Mouse (Mus musculus) mouse embryonic stem cell (cell line): ENCODE data around the gene Sash1.

Source experiments
- in situ Hi-C, 2 experiments: fragments of 300-500 bp; cut with MboI; formaldehyde crosslinking; loops; 1 replicate in 1 of 2; 3 replicates in 1 of 2; pipeline ENCODE4 v1.14.3; 2019 to 2020; ENCODE audit warnings: low sequenced_read_pairs in 2 of 2, low pct_unique_long_range_greater_than_20kb in 1 of 2, mixed read lengths in 1 of 2; ENCODE audit not compliant: unreplicated experiment in 1 of 2

The Sash1 gene

DNA sequence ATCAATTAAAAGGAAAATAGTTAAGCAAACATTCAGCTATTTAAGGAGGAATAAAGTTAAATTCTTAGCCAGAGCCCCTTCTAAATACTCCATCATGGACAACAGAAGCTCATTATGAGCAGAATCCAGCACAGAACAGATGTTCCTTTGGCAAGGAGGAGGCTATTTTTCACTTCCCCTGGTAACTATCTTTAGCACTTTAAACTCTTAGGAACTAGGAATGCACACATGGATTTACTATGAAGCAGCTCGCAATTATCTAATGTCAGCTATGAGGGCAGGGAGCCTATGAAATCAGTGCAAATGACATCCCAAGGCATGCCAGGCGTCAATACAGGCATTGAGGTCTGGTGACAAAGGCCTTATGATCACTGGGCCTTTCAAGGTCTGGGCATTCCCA, 110.1 kb downstream of the Sash1 start:
- in situ Hi-C loops, result no loop called here

DNA sequence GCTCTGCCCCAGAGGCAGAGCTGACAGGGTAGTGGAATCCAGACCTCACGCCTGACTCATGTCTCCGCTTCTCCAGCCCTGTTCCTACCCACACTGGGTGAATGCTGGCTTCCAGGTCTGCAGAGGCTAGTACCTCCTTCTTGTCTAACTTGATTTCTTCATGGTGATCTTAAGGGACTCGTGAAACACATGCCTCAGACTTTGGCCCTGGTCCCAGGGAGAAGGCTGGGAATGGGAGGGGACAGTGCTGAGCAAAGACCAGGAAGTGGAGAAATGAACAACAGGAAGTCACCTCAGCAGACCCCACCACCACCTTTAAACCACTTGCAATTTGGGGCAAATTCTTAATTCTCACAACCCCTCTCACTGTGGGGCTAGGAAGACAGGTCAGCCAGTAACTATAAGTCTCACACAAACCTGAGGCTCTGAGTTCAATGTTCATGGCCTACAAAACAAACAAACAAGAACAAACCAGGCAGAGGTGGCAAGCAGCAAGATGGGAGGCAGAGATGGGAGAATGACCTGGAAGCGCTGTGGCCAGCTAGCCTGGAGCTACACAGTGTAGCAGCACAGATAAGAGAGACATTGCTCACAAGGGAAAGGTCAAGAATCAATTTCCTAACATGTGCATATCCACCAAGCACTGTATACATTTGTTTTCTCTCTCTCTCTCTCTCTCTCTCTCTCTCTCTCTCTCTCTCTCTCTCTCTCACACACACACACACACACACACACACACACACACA, 113.2 kb downstream of the Sash1 start:
- in situ Hi-C loops, result no loop called here

DNA sequence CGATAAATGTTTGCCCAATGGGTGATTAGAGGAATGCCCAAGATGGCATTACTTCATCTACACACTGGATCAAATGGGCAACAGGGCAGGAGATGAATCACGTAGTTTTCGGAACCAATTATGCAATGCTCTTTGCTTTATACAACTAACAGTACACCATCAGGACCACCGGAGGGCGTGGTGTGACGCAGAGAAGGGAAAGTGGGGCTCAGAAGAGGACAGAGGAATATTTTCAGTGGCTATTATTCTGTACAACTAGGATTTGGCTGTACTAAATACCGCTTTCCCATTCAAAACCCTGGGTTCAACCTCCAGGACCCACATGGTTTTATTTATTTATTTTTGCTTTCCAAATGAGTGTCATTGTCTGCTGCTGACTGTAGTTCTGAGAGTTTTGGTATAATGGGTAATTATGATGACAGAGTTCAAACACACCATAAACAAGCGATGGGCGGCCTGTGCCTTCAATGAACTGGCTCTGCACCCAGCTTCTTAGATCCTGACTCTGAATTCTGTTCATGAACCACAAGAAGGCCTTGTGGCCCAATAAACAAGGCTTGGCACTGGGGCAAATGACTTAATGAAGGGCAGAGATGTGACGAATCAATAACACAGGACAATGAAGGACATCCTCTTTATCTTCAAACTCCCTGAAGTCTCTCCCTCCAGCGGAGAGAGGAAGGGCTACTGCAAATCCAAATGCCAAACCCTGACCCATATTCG, 114.8 kb downstream of the Sash1 start:
- in situ Hi-C loops, result no loop called here

DNA sequence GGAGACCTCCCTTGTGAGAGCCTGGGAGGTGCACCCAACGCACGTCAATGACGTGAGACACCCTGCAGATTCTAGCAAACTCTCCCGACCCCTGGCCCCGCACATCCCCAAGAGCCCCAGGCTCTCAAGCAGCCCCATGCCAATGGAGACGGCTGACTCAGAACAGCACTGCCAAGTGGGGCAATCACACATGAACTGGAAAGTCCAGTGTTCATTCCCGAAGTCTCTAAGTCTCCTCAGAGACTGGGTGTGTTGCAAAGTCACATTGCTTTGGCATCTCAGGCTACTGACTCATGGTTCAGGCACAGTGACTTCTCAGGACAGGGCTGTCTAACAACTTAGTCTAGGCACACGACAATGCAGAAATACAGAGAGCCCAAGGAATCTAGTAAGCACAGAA, 117.2 kb downstream of the Sash1 start:
- in situ Hi-C loops, result no loop called here

DNA sequence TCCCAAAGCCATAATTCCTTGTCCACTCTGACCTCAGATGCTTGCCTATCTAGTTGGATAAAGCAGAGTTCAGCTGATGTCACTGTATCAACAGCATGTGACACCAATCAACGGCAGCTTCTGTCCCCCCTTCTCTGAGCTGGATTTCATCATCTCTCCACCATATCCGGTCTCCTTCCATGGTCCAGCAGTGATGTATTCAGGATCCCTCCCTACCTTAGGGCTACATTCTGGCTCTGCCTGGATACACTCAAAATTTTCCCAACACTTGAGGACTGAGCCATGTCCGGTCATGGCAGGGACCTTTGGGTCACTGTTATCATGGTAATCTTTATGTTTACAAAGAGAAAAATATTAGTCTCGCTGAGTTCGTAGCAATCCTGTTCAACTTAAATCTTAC, 118.5 kb downstream of the Sash1 start:
- in situ Hi-C loops, result no loop called here

DNA sequence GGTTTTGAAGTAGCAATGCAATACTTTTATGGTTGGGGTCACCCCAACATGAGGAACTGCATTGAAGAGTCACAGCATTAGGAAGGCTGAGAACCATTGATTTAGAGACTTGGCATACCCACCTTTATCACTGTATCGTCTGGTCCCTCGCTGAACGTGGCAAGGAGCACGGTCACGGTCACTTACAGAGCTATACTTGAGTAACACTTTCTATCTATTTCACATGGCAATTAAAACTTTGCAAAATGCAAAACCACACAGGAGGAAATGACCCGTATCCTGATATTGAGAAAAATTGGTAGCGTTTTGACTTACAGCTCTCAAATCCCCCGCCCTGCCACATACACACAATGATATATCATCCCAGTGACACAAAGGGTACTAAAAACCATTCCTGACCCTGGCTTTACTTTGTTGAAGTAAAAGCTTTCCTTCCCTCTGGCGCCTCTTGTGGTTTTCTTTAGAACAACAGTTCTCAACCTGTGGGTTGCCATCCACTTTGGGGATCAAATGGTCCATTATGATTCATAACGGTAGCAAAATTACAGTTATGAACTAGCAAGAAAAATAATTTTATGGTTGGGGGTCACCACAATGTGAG, 119.8 kb downstream of the Sash1 start:
- in situ Hi-C loops, result no loop called here

DNA sequence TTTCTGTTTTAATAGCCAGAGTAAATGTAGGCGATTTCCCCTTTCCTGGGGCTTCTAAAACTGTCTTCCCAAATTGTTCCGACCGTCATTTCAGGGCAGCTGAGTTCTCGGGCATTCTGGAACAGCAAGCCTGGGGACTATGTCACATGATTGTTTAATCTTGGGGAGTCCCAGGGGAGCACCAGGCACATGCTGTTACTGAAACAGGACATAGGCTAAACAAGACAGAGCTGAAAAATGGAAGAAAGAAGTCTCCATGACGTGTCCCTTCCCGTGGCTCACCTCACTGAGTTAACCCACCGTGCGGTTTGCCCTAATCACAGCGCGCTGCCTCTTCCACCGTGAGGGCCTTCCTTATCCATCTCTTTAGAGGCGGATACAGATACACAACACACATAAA, 123.1 kb downstream of the Sash1 start:
- in situ Hi-C loops, result no loop called here

DNA sequence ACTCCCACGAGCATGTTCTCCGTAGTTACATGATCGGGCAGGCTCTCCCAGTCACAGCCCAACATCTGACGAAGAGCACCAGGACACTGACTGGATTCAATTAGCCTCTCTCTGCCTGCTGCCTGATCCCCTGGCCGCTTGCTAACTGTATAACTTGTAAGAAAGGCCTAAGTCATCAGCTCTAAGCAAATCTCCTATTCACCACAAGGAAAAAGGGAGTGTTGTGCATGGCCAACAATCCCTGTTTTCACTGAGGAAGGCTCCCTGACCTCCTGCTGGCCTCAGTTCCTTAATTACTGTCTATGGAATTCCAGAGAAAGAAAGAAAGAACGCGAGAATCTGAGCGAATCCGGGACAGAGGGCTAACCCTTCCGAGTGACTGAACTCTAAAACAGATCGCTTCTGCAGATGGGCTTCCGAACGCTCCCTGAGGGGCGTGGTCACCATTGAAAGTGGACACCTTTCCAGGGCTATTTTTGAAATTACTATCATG, 123.6 kb downstream of the Sash1 start:
- in situ Hi-C loops, result no loop called here

DNA sequence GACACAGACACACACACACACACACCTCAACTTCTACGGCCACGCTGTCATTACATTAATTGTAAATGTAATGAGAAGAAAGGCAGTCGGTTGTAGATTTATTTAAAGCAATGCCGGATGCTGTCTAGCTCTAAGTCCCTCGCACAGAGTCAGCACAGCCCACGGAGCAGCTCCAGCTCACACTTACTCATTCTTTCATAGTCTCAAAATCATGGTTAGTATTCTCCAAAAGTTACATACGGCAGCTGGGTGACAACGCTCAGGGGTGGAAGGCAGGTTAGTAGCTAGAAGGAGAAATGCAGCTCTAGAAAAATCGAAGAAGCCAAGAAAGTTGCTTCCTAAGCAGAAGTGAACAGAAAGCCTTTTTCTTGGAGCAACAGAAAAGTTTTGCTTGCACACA, 124.2 kb downstream of the Sash1 start:
- in situ Hi-C loops, result no loop called here

DNA sequence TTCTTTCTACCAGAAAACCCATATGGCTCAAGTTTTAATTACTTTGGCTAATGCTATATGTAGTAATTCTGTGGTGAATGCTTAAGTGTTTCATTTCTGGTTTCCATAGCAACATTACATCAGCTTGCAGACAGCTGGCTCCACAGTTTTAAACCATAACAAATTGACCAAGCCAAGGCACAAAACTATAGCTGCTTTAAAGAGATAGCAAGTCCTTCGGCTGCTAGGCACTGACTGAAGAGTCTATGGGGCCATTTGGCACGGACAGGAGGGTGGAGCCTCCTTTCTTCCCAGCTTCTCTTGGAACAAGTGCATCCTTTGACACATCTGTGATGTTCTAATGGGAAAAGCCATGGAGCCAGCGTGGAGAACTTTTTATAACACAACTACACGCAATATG, 125.3 kb downstream of the Sash1 start:
- in situ Hi-C loops, result no loop called here

DNA sequence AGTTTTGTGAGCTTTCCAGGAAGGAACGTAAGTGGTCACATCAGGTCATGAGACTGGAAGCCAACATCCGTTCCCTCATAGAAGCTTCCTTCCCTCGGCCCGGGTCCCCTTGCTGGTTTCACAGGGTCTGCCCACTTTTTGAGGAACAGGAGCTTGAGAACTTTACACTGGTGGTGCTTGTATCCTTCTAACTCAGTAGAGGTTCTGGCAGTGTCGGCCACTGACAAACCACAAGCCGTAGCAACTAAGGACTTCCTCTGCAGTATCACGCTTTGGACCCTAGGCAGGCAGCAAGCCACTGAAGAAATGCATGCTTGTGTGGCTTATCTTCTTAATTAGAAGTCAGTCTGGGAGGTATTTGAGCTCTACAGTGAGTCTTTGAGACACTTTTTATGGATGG, 126.6 kb downstream of the Sash1 start:
- in situ Hi-C loops, result no loop called here

DNA sequence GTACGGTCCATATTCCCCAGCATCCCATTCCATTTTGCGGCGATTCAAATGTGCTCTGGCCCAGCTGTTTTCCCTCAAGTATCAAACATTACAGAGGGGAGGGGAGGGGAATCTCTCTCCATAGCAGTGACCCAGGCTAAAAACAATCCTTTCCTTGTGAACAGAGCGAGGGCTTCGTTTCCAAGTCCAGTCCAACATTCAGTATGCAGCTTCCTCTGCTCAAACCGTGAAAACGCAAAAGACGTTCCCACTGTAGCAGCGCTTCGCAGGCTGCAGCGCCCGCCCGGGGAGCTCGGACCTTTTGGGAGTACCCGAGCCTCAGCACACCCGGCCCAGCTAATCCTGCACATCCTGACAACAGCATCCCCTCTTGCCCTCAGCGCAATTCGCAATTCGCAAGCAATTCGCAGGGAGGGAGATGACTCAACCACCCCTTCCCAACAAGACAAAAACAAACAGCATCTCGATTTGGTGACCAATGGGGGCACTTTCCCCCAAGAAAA, 128.4 kb downstream of the Sash1 start:
- in situ Hi-C loops, result no loop called here

DNA sequence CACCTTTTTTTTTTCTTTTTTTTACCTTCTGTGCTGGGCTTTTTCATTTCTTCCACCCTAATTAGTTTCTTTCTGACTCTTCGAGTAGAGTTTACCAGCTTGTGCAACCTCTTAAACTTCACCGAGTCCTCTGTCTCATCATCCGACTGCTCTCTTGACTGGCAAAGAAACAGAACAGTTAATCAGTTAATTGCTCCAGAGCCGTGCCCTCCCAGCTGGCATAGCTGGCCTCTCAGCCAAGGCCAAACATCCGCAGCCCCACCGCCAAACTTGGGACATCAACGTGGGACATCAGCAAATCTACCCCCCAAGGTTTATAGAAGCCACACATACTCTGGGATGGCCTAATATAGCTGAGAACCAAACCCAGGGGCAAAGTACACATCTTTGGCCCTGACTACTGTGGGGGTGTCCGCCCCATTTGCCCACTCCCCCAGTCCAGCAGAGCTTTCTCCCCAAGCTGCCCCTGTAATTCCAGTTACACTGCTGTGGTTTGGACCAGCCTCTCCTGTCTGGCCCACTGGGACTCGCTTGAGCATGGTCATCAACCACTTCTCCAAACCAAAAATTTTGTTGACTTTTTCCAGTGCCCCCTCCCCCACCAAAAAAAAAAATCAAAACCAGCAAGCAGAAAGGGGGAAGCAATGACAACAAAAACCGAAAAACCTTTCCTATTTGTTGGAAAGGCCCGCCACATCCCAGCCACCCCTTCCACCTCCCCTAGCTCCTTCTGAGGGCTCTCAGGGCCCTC, 129.1 kb downstream of the Sash1 start:
- in situ Hi-C loops, result no loop called here

DNA sequence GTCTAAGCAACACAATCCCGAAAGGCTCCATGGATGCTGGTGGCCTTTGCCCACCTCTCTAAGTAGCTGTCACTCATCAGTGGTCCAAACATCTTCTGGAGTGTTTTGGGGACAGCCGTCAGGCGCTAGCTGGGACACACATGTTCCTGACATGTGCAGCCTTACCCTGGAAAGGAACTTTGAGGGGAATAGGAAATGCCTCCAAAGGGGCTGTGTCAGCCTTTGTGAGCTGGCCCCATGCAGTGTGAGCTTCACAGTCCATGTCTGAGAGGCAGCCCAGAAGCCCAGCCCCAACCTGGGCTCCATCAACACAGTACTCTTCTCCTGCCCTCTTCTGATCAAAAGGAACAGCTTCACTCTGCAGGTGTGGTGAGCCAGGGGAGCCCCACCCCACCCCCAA, 132.5 kb downstream of the Sash1 start:
- in situ Hi-C loops, result no loop called here

DNA sequence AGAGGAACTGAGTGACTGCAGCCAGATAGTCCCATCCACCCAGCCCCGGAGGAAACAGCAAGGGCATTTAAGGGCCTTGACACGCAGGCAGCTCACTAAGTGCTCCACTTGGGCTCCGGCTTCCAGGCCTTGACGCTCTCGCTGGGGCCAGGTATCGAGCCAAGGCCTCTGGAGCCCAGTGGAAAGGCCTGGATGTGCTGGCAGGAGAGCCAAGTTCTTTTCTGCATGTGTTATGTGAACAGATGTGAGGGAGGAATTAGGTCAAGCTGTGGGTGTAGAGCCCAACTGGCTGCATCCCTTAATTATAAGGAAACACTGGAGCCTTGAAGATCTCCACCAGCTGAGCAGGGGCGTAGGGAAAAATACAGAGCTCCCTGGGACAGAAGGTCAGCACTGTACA, 133.4 kb downstream of the Sash1 start:
- in situ Hi-C loops, result no loop called here

DNA sequence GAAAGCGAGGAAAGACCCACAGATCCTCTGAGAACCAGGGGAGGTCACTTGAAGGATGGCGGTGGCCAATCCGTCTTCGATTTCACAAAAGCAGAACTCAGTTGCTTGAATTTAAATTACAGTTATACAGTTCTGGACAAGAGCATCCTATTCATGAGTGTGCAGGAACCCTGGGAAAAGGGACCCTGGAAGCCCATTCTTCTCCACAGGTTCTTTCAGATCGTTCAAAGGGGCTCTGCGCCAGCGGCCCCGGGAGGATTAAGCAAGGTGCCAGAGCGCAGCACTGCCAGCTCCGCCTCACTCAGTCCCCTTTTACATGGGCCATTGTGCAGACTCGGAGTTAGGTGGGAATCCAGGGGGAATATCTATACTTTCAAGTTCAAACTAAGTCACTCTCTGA, 136.3 kb downstream of the Sash1 start:
- in situ Hi-C loops, result no loop called here

DNA sequence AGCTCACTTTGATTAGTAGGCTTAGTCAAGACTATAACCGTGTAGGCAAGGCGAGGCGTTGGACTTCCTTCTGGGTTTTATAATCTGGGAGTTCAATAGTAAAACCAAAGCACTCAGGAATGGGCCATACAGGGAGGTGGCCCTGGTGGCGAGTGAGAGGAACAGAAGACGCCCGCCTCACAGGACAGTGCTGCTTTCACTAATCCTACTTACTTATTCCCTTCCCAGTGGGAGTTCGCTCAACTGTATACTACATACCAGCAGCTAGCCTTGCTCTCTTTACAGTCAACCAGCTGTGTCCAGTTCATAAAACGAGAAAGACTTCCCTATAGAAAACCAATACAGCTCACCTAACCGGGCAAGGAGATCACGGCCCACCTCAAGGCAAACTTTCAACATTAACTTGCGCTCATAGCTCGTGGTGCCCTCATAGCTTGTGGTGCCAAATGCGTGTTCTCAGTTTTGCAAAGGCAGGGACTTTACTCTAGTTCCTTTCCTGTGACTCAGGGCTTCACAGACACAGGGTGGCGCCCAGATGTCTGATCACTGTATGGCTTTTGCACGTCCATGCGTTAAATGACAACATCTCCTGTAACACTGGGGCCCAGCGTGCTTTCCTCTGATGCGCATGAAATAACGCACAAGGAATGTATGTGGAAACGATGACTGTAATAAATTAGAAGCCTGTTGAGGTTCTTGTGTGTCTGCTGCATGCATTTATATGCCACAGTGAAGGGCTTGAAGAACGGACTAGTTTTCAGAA, 138.2 kb downstream of the Sash1 start:
- in situ Hi-C loops, result no loop called here

DNA sequence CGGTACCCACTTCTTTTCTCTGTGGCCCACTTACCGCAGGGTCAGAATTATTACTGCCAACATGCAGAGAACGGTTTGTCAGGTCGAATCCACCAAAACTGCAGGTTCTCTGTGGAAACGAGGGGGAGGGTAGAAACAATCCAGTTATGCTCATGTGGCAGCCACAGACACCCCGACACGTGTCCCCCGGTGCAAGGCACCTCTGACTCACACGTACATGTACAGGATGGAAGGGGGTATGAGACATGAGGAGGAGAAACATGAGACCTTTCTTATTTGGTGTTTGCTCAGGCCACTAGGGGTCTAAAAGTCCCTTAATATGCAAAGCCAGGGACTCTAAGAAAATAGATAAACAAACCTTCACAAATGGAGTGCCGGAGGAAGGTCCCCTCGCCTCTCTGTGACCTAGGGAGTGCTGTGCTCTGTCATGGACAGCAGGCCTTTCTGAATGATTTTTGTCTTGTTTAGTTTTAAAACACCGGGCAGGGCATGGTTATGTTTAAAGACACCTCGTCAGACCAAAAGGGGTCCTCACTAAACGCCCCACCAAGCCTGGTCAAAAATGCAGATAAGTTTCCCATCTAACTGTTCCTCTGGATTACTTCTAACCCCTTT, 139.7 kb downstream of the Sash1 start:
- in situ Hi-C loops, result no loop called here
